Mouse (Mus musculus) forebrain, embryonic 14.5 days (tissue): Measurements from ENCODE around the gene 4933405L10Rik. TPM values are rescaled to one million over a fixed set of nuclear protein-coding genes. Genes with fewer than 3 reads are reported as not detected.

Experiments
- ATAC-seq: fragments of 200-750 bp; cut with Nextera tagmentation; 2 replicates; pipeline ENCODE4 v1.8.0; 2017; ENCODE audit warnings: mild to moderate bottlenecking, moderate library complexity
- DNase-seq: peaks from one replicate; pipeline ENCODE4 v3.0.0-alpha.2; 2015; ENCODE audit warnings: low spot score
- H3K27ac ChIP-seq: fragments of 300-500 bp; sonication (generic); 2 replicates; pipeline ENCODE4 v1.5.1; 2014; ENCODE audit warnings: low read depth, mild to moderate bottlenecking, control low read depth, low read length, moderate library complexity
- H3K27me3 ChIP-seq: fragments of 300-500 bp; sonication (generic); replicated peaks from 2 replicates; pipeline ENCODE4 v1.6.1; 2014; ENCODE audit warnings: low read length, control low read depth, mixed read lengths; ENCODE audit not compliant: control insufficient read depth, insufficient read depth
- H3K36me3 ChIP-seq: fragments of 300-500 bp; sonication (generic); 2 replicates; pipeline ENCODE4 v1.6.1; 2014; ENCODE audit warnings: low read length, control low read depth; ENCODE audit not compliant: control insufficient read depth, insufficient read depth
- H3K4me1 ChIP-seq: fragments of 300-500 bp; sonication (generic); 2 replicates; pipeline ENCODE4 v1.6.1; 2014; ENCODE audit warnings: antibody characterized with exemption, low read length, control low read depth; ENCODE audit not compliant: control insufficient read depth, insufficient read depth
- H3K4me2 ChIP-seq: fragments of 300-500 bp; sonication (generic); 2 replicates; pipeline ENCODE4 v1.6.1; 2014; ENCODE audit warnings: mild to moderate bottlenecking, control low read depth, low read length
- H3K4me3 ChIP-seq: fragments of 300-500 bp; sonication (generic); 2 replicates; pipeline ENCODE4 v1.5.1; 2014; ENCODE audit warnings: low read depth, low read length, control low read depth
- H3K9ac ChIP-seq: fragments of 300-500 bp; sonication (generic); 2 replicates; pipeline ENCODE4 v1.6.1; 2014; ENCODE audit warnings: mild to moderate bottlenecking, low read length, control low read depth, moderate library complexity
- H3K9me3 ChIP-seq: fragments of 300-500 bp; sonication (generic); replicated peaks from 2 replicates; pipeline ENCODE4 v1.6.1; 2016; ENCODE audit warnings: low read length, control low read depth, mixed read lengths; ENCODE audit not compliant: control insufficient read depth
- WGBS: fragments of 180-500 bp; shearing (Covaris S2); extraction: QIAGEN DNeasy Blood & Tissue Kit; methylation state at CpG from one replicate; pipeline ENCODE4 v1.1.7; 2014; 5-methylcytosine and 5-hydroxymethylcytosine counted together
- polyA plus RNA-seq: library from polyadenylated mRNA; unstranded; fragments of >200 nt; fragmentation: Nextera tagmentation; extraction: Ambion mirVana; gene quantifications from 2 replicates; pipeline ENCODE4 v1.2.1, GENCODE M21; 2014

4933405L10Rik gene
- polyA plus RNA-seq, 1 experiment from 2014 or later, result 0.34 TPM

DNA sequence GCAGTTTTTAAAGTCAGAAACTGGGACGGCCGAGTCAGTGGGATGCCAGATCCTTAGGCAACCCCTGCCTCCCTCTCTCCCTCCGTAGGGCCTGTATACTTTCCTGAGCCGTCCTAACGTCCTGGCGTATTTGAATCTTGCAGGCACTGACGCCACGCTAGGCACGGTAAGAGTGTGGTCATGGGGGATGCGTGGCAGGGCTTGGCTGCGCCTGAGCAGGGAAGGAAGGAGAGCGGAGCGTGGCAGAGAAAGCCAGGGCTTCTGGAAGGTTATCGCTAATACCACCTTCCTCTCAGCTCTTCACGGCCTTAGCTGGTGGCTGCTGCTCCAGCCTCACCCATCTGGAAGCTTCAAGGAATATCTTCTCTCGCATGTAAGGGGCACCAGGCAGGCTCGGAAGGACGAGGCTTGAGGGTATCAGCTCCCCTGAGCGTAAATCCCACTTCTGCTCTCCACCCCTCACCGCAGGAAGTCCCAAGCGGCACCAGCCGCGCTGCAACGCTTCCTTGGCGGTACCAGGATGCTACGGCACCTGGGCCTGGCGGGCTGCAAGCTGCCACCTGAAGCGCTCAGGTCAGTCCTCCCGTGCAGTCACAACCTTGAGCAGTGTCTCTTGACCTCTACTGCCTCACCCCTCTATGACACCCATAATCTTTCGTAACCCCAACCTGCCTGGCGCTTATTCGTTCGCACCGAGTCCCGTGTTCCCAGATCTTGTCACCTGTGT, 18.0 kb upstream of the 4933405L10Rik start:
- WGBS, result 63% methylated on average over 35 of the region's 35 CpGs
- H3K4me2 ChIP-seq, result no peak overlapping the region
- peaks cover 5% of the 10 kb centered on the region; the same call in 1 of the 2 replicates for H3K4me1 ChIP-seq
- H3K4me3 ChIP-seq, result no peak overlapping the region
- H3K27ac ChIP-seq, result no peak overlapping the region
- ATAC-seq (no peak), DNase-seq (no peak)
- H3K9ac ChIP-seq, result no peak overlapping the region
- peaks cover 6% of the 10 kb centered on the region; the same call in 1 of the 2 replicates for H3K36me3 ChIP-seq
- H3K27me3 ChIP-seq, result no peaks in the 10 kb centered on the region
- H3K9me3 ChIP-seq, result no peaks in the 10 kb centered on the region

DNA sequence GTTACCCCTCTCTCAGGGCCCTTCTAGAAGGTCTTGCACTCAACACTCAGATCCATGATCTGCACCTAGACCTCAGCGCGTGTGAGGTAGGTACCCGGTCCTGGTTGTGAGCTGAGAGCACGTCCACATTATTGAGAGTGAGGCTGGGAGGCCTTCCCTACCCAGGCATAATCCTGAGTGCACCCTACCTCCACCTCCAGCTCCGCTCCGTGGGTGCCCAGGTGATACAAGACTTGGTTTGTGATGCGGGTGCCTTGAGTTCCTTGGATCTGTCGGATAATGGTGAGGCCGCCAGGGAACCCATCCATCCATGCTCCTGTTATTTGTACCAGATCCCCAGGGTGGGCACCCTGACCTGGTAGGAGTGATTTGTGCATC, 17.5 kb upstream of the 4933405L10Rik start:
- no peak overlapping the region for H3K27ac ChIP-seq

DNA sequence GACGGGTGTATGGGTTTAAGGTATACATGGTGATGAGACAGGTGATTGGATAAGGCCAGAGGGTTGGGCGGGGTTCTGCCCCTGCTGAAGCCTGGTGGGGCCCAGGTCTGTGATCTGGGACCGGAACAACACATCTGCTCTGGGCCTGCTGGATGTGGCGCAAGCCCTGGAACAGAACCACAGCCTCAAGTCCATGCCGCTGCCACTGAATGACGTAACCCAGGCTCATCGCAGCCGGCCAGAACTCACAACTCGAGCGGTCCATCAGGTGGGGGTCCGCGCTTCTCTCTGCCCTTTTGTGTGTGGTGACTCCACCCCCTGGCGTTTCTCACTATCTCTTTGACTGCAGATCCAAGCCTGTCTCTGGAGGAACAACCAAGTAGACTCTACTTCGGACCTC, 16.5 kb upstream of the 4933405L10Rik start:
- DNase-seq, result no peak
- no peak overlapping the region for H3K9ac ChIP-seq
- WGBS, result 88% methylated on average over 14 of the region's 14 CpGs

More for the DNA sequence above, 17.5 kb upstream of the 4933405L10Rik start:
- Histone ChIP-seq H3K4me2 (no peak overlapping the region), H3K9ac (no peak overlapping the region), H3K4me1 (peaks cover 7% of the 10 kb centered on the region; the same call in 1 of the 2 replicates), H3K27me3 (no peaks in the 10 kb centered on the region), H3K36me3 (0 out of 2 replicates have a peak, but pooled peaks cover 2% of the 10 kb centered on the region), H3K9me3 (no peaks in the 10 kb centered on the region), H3K4me3 (no peak overlapping the region)
- no peak for ATAC-seq
- DNase-seq, result no peak
- WGBS, result 90% methylated on average over 9 of the region's 9 CpGs

DNA sequence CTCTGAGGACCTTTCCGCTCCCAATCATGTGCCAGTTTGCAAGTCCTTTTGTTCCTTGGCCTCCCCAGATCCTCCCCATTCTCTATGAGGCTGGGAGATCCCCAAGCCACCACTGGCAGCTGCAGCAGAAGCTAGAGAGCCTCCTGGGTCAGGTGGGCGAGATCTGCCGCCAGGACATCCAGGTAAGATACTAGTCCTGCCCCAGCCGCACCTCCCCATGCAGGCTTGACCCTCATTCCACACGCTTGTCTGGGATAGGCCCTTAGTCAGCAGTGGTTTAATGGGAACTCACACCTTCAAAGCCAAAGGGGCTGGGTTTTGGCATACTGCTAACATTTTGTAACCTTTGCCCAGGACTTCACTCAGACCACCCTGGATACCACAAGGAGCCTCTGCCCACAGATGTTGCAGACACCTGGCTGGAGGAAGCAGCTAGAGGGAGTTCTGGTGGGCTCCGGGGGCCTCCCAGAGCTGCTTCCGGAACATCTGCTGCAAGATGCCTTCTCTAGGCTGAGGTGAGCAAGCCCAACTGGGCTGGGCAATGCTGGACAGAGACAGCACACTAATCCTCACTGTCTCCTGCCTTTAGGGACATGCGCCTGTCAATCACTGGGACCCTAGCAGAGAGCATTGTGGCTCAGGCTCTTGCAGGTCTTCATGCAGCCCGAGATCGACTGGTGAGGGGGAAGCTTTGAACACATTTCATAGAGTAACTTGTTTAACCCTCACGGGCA, 14.8 kb upstream of the 4933405L10Rik start:
- Histone ChIP-seq H3K27me3 (no peaks in the 10 kb centered on the region), H3K4me1 (peaks cover 7% of the 10 kb centered on the region; the same call in 1 of the 2 replicates), H3K9ac (no peak overlapping the region), H3K36me3 (peaks cover 20% of the 10 kb centered on the region), H3K9me3 (no peaks in the 10 kb centered on the region), H3K27ac (no peak overlapping the region), H3K4me3 (no peak overlapping the region), H3K4me2 (no peak overlapping the region)
- WGBS, result 92% methylated on average over 11 of the region's 11 CpGs
- ATAC-seq (no peak), DNase-seq (no peak)

More for the DNA sequence above, 16.5 kb upstream of the 4933405L10Rik start:
- Histone ChIP-seq H3K27me3 (no peaks in the 10 kb centered on the region), H3K27ac (no peak overlapping the region), H3K4me2 (no peak overlapping the region), H3K36me3 (peaks cover 4% of the 10 kb centered on the region; the same call in 1 of the 2 replicates), H3K4me3 (no peak overlapping the region), H3K4me1 (peaks cover 7% of the 10 kb centered on the region; the same call in 1 of the 2 replicates), H3K9me3 (no peaks in the 10 kb centered on the region)
- ATAC-seq, result no peak

DNA sequence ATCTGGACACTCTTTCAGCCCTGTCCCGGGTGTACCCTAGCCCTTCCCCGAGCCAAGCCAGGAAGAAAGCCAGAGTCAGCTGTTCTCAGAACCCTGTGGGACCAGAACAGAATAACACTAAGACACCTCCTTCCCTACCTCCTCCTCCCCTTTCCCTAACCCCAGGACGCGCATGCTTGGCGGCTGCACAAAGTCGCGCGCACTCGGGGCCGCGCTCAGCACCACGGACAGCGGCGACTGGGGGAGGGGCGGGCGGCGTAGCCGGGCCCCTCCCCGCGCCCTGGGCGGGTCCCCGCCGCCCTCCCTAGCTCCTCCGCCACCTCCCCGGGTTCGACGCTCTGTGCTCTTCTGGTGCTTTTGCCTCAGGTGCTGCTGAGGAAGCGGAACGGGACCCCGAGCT, 13.8 kb upstream of the 4933405L10Rik start:
- peaks cover 7% of the 10 kb centered on the region; the same call in 1 of the 2 replicates for H3K4me1 ChIP-seq
- H3K27me3 ChIP-seq, result no peaks in the 10 kb centered on the region
- H3K4me2 ChIP-seq, result peak overlapping the region; percentile 85
- H3K27ac ChIP-seq, result peak overlapping the region; percentile 39; the same call in 1 of the 2 replicates
- H3K9ac ChIP-seq, result peak overlapping the region; percentile 77
- 3% methylated on average over 26 of the region's 30 CpGs for WGBS
- peak; percentile 77 for DNase-seq
- peak overlapping the region; percentile 58 for H3K4me3 ChIP-seq
- H3K36me3 ChIP-seq, result peaks cover 30% of the 10 kb centered on the region
- H3K9me3 ChIP-seq, result no peaks in the 10 kb centered on the region
- ATAC-seq, result peak; percentile 74

DNA sequence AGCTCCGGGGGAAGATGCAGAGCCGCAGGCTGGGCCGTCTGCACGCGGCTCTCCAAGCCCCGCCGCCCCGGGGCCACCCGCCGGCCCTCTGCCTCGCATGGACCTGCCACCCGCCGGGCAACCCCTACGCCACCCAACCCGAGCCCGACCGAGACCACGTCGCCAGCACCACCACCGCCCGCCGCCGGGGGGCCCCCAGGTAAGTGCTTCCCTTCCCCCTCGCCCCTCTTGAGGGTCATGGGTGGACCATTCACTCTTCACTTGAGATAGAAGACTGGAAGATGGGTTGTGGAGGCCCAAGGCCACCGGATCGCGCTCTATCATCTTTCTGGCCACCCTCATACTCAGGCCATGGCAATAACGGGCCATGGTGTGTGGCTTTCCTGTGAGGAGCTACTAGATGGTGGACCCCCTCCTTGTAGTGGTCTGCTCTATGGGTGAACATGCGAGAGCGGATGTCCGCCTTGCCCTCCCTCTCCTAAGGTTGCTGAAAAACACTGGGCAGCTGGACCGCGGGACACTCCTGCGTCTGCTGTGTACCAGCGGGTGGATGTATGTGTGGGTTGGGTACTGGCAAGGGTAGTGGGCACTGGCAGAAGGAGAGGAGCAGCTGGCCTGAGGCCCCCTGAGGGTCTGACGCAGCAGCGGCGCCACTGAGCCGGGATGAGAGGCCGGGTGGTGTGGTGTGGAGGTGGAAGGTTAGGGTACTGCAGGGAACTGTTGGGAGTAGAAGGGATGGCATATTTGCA, 13.2 kb upstream of the 4933405L10Rik start:
- H3K9ac ChIP-seq, result peak overlapping the region; percentile 77
- H3K27me3 ChIP-seq, result no peaks in the 10 kb centered on the region
- H3K9me3 ChIP-seq, result no peaks in the 10 kb centered on the region
- H3K27ac ChIP-seq, result peak overlapping the region; percentile 39; the same call in 1 of the 2 replicates
- peak overlapping the region; percentile 85 for H3K4me2 ChIP-seq
- DNase-seq, result peak; percentile 30
- H3K4me3 ChIP-seq, result peak overlapping the region; percentile 58
- peak; percentile 38 for ATAC-seq
- H3K36me3 ChIP-seq, result peaks cover 34% of the 10 kb centered on the region
- peaks cover 7% of the 10 kb centered on the region; the same call in 1 of the 2 replicates for H3K4me1 ChIP-seq
- WGBS, result 9% methylated on average over 35 of the region's 40 CpGs

DNA sequence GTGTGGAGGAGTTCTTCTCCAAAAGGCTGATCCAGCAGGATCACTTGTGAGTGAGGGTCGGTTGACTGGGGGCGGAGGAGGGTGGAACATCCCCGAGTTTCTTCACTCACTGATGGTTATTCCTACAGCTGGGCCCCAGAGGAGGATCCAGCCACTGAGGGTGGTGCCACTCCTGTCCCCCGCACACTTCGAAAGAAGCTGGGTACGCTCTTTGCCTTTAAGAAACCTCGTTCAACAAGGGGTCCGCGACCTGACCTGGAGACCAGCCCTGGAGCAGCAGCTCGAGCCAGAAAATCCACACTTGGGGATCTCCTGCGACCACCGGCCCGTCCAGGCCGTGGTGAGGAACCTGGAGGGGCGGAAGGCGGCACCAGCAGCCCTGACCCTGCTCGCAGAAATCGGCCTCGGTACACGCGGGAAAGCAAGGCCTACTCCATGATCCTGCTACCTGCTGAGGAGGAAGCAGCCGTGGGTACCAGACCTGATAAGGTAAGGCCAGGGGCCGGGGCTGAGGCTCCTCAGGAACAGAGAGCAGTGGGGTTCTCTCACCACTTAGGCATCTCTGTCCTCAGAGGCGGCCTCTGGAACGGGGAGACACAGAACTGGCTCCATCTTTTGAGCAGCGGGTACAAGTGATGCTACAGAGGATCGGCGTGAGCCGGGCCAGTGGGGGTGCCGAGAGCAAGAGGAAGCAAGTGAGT, 12.2 kb upstream of the 4933405L10Rik start:
- H3K4me1 ChIP-seq, result peaks cover 13% of the 10 kb centered on the region
- no peak for ATAC-seq
- 85% methylated on average over 30 of the region's 30 CpGs for WGBS
- DNase-seq, result no peak
- peak overlapping the region; percentile 85 for H3K4me2 ChIP-seq
- no peaks in the 10 kb centered on the region for H3K9me3 ChIP-seq
- no peaks in the 10 kb centered on the region for H3K27me3 ChIP-seq
- H3K9ac ChIP-seq, result peak overlapping the region; percentile 77
- H3K36me3 ChIP-seq, result peaks cover 37% of the 10 kb centered on the region
- no peak overlapping the region for H3K27ac ChIP-seq
- peak overlapping the region; percentile 58 for H3K4me3 ChIP-seq

DNA sequence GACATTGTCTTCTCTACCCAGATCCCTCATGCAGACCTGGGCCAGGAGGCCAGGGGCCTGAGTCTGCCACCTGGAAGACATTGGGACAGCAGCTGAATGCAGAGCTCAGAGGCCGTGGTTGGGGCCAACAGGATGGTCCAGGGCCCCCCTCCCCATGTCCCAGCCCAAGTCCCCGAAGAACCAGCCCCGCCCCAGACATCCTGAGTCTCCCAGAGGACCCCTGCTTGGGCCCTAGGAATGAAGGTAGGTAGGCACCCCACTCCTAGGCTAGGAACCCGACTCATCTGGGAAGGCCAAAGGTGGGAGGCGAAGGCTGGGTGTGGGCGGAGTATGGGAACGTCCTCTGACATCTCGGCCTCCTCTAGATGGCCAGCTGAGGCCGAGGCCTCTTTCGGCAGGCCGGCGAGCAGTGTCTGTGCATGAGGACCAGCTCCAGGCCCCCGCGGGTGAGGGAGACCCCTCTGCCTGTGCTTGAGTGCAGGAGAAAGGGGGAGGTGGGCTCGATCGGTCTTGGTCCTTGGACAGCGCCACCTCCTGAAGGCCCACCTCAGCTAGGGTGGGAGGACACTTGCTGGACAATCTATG, 10.2 kb upstream of the 4933405L10Rik start:
- no peaks in the 10 kb centered on the region for H3K9me3 ChIP-seq
- H3K36me3 ChIP-seq, result peaks cover 37% of the 10 kb centered on the region
- peaks cover 19% of the 10 kb centered on the region for H3K4me1 ChIP-seq
- no peak overlapping the region for H3K9ac ChIP-seq
- 87% methylated on average over 17 of the region's 17 CpGs for WGBS
- DNase-seq, result no peak
- no peak overlapping the region for H3K4me3 ChIP-seq
- ATAC-seq, result no peak
- no peak overlapping the region for H3K27ac ChIP-seq
- H3K27me3 ChIP-seq, result no peaks in the 10 kb centered on the region
- no peak overlapping the region for H3K4me2 ChIP-seq
